Mouse (Mus musculus): ENCODE results near the gene Ssrp1. TPM values are rescaled to one million over a fixed set of nuclear protein-coding genes. Genes with fewer than 3 reads are reported as not detected.
A peak's percentile ranks its signal among the peaks of the same experiment; 100 is the strongest.

Gene Ssrp1
- total and polyA plus RNA-seq, 3 experiments, result 239 to 875 (median 420) TPM

- no peak for DNase-seq (ENCODE audit: low read depth, low spot score)
- H3K4me1 ChIP-seq (ENCODE audit: control insufficient read depth in 1 of 2, insufficient read depth in 2 of 2, low read length in 2 of 2), result peaks cover 0 to 7% of the 10 kb centered on the region in 2 experiments; a peak in 3 of 4 replicates
- no peaks in the 10 kb centered on the region for H3K9me3 ChIP-seq (replicated peaks; ENCODE audit: insufficient read depth, low read length)
- no peaks in the 10 kb centered on the region; the same call in 1 of the 2 replicates for H3K79me2 ChIP-seq (ENCODE audit: control insufficient read depth, insufficient read depth, low read length, poor library complexity)
- no peak overlapping the region for H3K4me3 ChIP-seq (ENCODE audit: control insufficient read depth in 1 of 2, insufficient read depth in 1 of 2, low read depth in 2 of 2, low read length in 2 of 2)
- H3K36me3 ChIP-seq (ENCODE audit: control insufficient read depth in 1 of 2, insufficient read depth in 2 of 2, low read length in 2 of 2), result peaks cover 0 to 2% of the 10 kb centered on the region in 2 experiments; a peak in 3 of 4 replicates
- H3K27ac ChIP-seq (ENCODE audit: control insufficient read depth, low read depth, low read length), result no peak overlapping the region
- no peak overlapping the region for H3K9ac ChIP-seq (ENCODE audit: control insufficient read depth, low read depth, low read length, poor library complexity, severe bottlenecking)
- H3K27me3 ChIP-seq (ENCODE audit: control insufficient read depth in 1 of 2, insufficient read depth in 2 of 2, low read length in 2 of 2), result no peaks in the 10 kb centered on the region
- TF ChIP-seq ZMIZ1 (IDR thresholded peaks at IDR 0.05; ENCODE audit: low read depth, low read length) (no peak), EP300 (IDR thresholded peaks at IDR 0.05; ENCODE audit: low read depth in 1 of 2, low read length in 2 of 2) (no peak), GATA1 (IDR thresholded peaks at IDR 0.05; ENCODE audit: low read depth, low read length) (no peak), CHD2 (IDR thresholded peaks at IDR 0.05; ENCODE audit: low read length) (no peak), NELFE (IDR thresholded peaks at IDR 0.05; ENCODE audit: low read depth, low read length) (no peak), ZNF384 (IDR thresholded peaks at IDR 0.05; ENCODE audit: low read depth, low read length) (no peak), MAZ (IDR thresholded peaks at IDR 0.05; ENCODE audit: low read depth, low read length) (no peak), RCOR1 (IDR thresholded peaks at IDR 0.05; ENCODE audit: low read depth, low read length) (no peak), MYB (IDR thresholded peaks at IDR 0.05; ENCODE audit: low read depth, low read length) (no peak), POLR2A (IDR thresholded peaks at IDR 0.05; ENCODE audit: control insufficient read depth in 1 of 2, insufficient read depth in 1 of 2, low read depth in 1 of 2, low read length in 2 of 2, poor library complexity in 1 of 2) (no peak), POLR2AphosphoS2 (IDR thresholded peaks at IDR 0.05; ENCODE audit: low read length) (no peak), TCF12 (IDR thresholded peaks at IDR 0.05; ENCODE audit: low read depth, low read length) (no peak), CHD1 (IDR thresholded peaks at IDR 0.05; ENCODE audit: low read depth, low read length) (no peak)
Observed at GRCm38 (mm10) chr2:85056711-85057110, 19.7 kb downstream of the Ssrp1 start.

GRCm38 (mm10) chr2:85059677-85060076 is 22.6 kb downstream of the Ssrp1 start:
- TF ChIP-seq NRF1 (IDR thresholded peaks at IDR 0.05; ENCODE audit: insufficient read depth, low read depth, low read length, poor library complexity, severe bottlenecking) (no peak), ETS1 (IDR thresholded peaks at IDR 0.05; ENCODE audit: low read depth, low read length) (no peak), CTCF (IDR thresholded peaks at IDR 0.05 in 2 of 3, conservative IDR thresholded peaks at IDR 0.05 in 1 of 3; ENCODE audit: control insufficient read depth in 1 of 3, insufficient read depth in 1 of 3, low read depth in 2 of 3, low read length in 3 of 3, poor library complexity in 1 of 3, severe bottlenecking in 1 of 3) (peak in 1 of 3 experiments; percentile 22; a peak in 1 of 6 replicates)
- peaks cover 0 to 2% of the 10 kb centered on the region in 2 experiments; a peak in 3 of 4 replicates for H3K36me3 ChIP-seq (ENCODE audit: control insufficient read depth in 1 of 2, insufficient read depth in 2 of 2, low read length in 2 of 2)
- H3K4me1 ChIP-seq (ENCODE audit: control insufficient read depth in 1 of 2, insufficient read depth in 2 of 2, low read length in 2 of 2), result peaks cover 0 to 7% of the 10 kb centered on the region in 2 experiments; a peak in 3 of 4 replicates
- no peaks in the 10 kb centered on the region for H3K9me3 ChIP-seq (replicated peaks; ENCODE audit: insufficient read depth, low read length)
- H3K79me2 ChIP-seq (ENCODE audit: control insufficient read depth, insufficient read depth, low read length, poor library complexity), result no peaks in the 10 kb centered on the region; the same call in 1 of the 2 replicates
- no peak for DNase-seq (ENCODE audit: low read depth, low spot score)
- H3K27me3 ChIP-seq (ENCODE audit: control insufficient read depth in 1 of 2, insufficient read depth in 2 of 2, low read length in 2 of 2), result no peaks in the 10 kb centered on the region
- no peak overlapping the region for H3K9ac ChIP-seq (ENCODE audit: control insufficient read depth, low read depth, low read length, poor library complexity, severe bottlenecking)
- H3K27ac ChIP-seq (ENCODE audit: control insufficient read depth, low read depth, low read length), result no peak overlapping the region
- no peak overlapping the region for H3K4me3 ChIP-seq (ENCODE audit: control insufficient read depth in 1 of 2, insufficient read depth in 1 of 2, low read depth in 2 of 2, low read length in 2 of 2)
